Mouse (Mus musculus): ENCODE data around the gene Xylt1. TPM values are rescaled to one million over a fixed set of nuclear protein-coding genes. Genes with fewer than 3 reads are reported as not detected.
A peak's percentile ranks its signal among the peaks of the same experiment; 100 is the strongest.

The Xylt1 gene
- 3.0 and 3.9 TPM in 2 replicates for polyA plus RNA-seq (2014; fragmentation: Nextera tagmentation; extraction: Ambion mirVana)

GRCm38 (mm10) chr7:117380418-117381187 lies at the start of gene Xylt1:
TSS of gene Xylt1 (plus strand) at chr7:117380979.
- 0 out of 2 replicates have a peak, but pooled peaks cover 3% of the 10 kb centered on the region for H3K27me3 ChIP-seq (ENCODE audit: control insufficient read depth, insufficient read depth, low read length)
- H3K9ac ChIP-seq (replicated peaks; ENCODE audit: low read length) = peak within 1 kb of the TSS; percentile 90
- H3K27ac ChIP-seq (replicated peaks; ENCODE audit: low read depth, low read length) = peak within 1 kb of the TSS; percentile 88
- H3K4me3 ChIP-seq (replicated peaks; ENCODE audit: low read depth, low read length) = peak within 1 kb of the TSS; percentile 73
- DNase-seq = peak; percentile 90
- peak within 1 kb of the TSS; percentile 88 for H3K4me2 ChIP-seq (ENCODE audit: low read length)
- H3K36me3 ChIP-seq (ENCODE audit: control insufficient read depth, insufficient read depth, low read length) = no peaks in the 10 kb centered on the region
- no peaks in the 10 kb centered on the region for H3K9me3 ChIP-seq (ENCODE audit: control insufficient read depth, low read length)
- H3K4me1 ChIP-seq (ENCODE audit: control insufficient read depth, insufficient read depth, low read length) = peaks cover 8% of the 10 kb centered on the region; the same call in 1 of the 2 replicates
- under 1% methylated on average over 61 of the region's 69 CpGs for WGBS
- ATAC-seq (ENCODE audit: low FRiP score, low TSS enrichment) = peak; percentile 86

- DNase-seq (no peak), ATAC-seq (ENCODE audit: low FRiP score, low TSS enrichment) (no peak)
- Histone ChIP-seq H3K4me3 (replicated peaks; ENCODE audit: low read depth, low read length) (no peak overlapping the region), H3K4me2 (ENCODE audit: low read length) (no peak overlapping the region), H3K27ac (replicated peaks; ENCODE audit: low read depth, low read length) (no peak overlapping the region), H3K4me1 (ENCODE audit: control insufficient read depth, insufficient read depth, low read length) (no peaks in the 10 kb centered on the region), H3K9me3 (ENCODE audit: control insufficient read depth, low read length) (no peaks in the 10 kb centered on the region), H3K27me3 (ENCODE audit: control insufficient read depth, insufficient read depth, low read length) (no peaks in the 10 kb centered on the region), H3K9ac (replicated peaks; ENCODE audit: low read length) (no peak overlapping the region), H3K36me3 (ENCODE audit: control insufficient read depth, insufficient read depth, low read length) (no peaks in the 10 kb centered on the region)
- WGBS = 87% methylated on average over 5 of the region's 5 CpGs
Observed at GRCm38 (mm10) chr7:117333936-117334335, 46.8 kb upstream of the Xylt1 start.

DNA sequence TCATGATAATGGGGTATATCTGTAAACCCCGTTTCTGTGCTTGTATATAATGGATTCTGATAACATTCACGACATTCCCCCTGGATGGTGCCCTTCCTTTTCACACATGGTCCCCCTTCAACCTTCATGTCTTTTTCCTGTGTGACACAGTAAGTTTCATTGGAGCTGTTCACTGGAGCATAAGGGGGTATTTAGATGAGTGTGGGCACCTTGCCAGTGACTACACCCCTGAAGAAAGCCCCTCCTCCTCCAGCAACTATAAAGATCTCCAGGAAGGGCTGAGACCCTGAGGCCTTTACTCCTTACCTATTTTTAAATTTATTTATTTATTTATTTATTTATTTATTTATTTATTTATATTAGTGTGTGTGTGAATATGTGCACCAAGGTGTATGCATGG lies 24.5 kb upstream of the Xylt1 start:
- ATAC-seq (ENCODE audit: low FRiP score, low TSS enrichment) = no peak
- Histone ChIP-seq H3K4me1 (ENCODE audit: control insufficient read depth, insufficient read depth, low read length) (no peaks in the 10 kb centered on the region), H3K4me3 (replicated peaks; ENCODE audit: low read depth, low read length) (no peak overlapping the region), H3K9ac (replicated peaks; ENCODE audit: low read length) (no peak overlapping the region), H3K9me3 (ENCODE audit: control insufficient read depth, low read length) (no peaks in the 10 kb centered on the region), H3K27me3 (ENCODE audit: control insufficient read depth, insufficient read depth, low read length) (no peaks in the 10 kb centered on the region), H3K36me3 (ENCODE audit: control insufficient read depth, insufficient read depth, low read length) (no peaks in the 10 kb centered on the region), H3K4me2 (ENCODE audit: low read length) (no peak overlapping the region), H3K27ac (replicated peaks; ENCODE audit: low read depth, low read length) (no peak overlapping the region)
- WGBS = 68% methylated on average over 2 of the region's 2 CpGs
- no peak for DNase-seq

GRCm38 (mm10) chr7:117357425-117358194 lies 23.2 kb upstream of the Xylt1 start:
- no peaks in the 10 kb centered on the region for H3K9me3 ChIP-seq (ENCODE audit: control insufficient read depth, low read length)
- H3K4me3 ChIP-seq (replicated peaks; ENCODE audit: low read depth, low read length) = no peak overlapping the region
- no peaks in the 10 kb centered on the region for H3K36me3 ChIP-seq (ENCODE audit: control insufficient read depth, insufficient read depth, low read length)
- no peak for DNase-seq
- no peak overlapping the region for H3K27ac ChIP-seq (replicated peaks; ENCODE audit: low read depth, low read length)
- WGBS = 90% methylated on average over 6 of the region's 6 CpGs
- no peak for ATAC-seq (ENCODE audit: low FRiP score, low TSS enrichment)
- H3K4me2 ChIP-seq (ENCODE audit: low read length) = no peak overlapping the region
- H3K9ac ChIP-seq (replicated peaks; ENCODE audit: low read length) = no peak overlapping the region
- no peaks in the 10 kb centered on the region for H3K27me3 ChIP-seq (ENCODE audit: control insufficient read depth, insufficient read depth, low read length)
- no peaks in the 10 kb centered on the region for H3K4me1 ChIP-seq (ENCODE audit: control insufficient read depth, insufficient read depth, low read length)

GRCm38 (mm10) chr7:117361281-117361680 lies 19.5 kb upstream of the Xylt1 start:
- Histone ChIP-seq H3K9me3 (ENCODE audit: control insufficient read depth, low read length) (no peaks in the 10 kb centered on the region), H3K4me1 (ENCODE audit: control insufficient read depth, insufficient read depth, low read length) (no peaks in the 10 kb centered on the region), H3K9ac (replicated peaks; ENCODE audit: low read length) (no peak overlapping the region), H3K4me2 (ENCODE audit: low read length) (no peak overlapping the region), H3K27me3 (ENCODE audit: control insufficient read depth, insufficient read depth, low read length) (no peaks in the 10 kb centered on the region), H3K27ac (replicated peaks; ENCODE audit: low read depth, low read length) (no peak overlapping the region), H3K4me3 (replicated peaks; ENCODE audit: low read depth, low read length) (no peak overlapping the region), H3K36me3 (ENCODE audit: control insufficient read depth, insufficient read depth, low read length) (no peaks in the 10 kb centered on the region)
- 93% methylated on average over 2 of the region's 2 CpGs for WGBS
- ATAC-seq (ENCODE audit: low FRiP score, low TSS enrichment) (no peak), DNase-seq (no peak)

DNA sequence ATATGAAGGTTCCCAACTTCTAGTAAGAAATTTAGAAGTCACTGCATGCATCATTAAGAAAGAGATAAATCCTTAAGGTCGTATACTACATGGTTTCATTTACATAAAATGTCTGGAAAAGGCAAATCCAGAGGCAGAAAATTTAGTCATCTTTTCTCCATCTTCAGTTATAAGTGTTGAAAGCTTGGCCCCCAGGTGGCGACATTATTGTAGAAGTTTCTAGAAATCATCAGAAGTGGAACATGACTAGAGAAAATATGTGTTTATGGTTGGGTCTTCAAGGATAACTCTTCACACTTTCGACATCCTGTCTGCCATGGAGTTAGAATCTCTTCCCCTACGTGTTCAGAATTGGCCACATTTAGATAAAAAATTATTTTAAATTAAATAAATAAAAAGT lies 18.3 kb upstream of the Xylt1 start:
- H3K4me2 ChIP-seq (ENCODE audit: low read length) = no peak overlapping the region
- no peak overlapping the region for H3K27ac ChIP-seq (replicated peaks; ENCODE audit: low read depth, low read length)
- ATAC-seq (ENCODE audit: low FRiP score, low TSS enrichment) = no peak
- whole genome bisulfite sequencing = 96% methylated on average over 4 of the region's 4 CpGs
- no peaks in the 10 kb centered on the region for H3K4me1 ChIP-seq (ENCODE audit: control insufficient read depth, insufficient read depth, low read length)
- no peaks in the 10 kb centered on the region for H3K9me3 ChIP-seq (ENCODE audit: control insufficient read depth, low read length)
- no peaks in the 10 kb centered on the region for H3K36me3 ChIP-seq (ENCODE audit: control insufficient read depth, insufficient read depth, low read length)
- H3K4me3 ChIP-seq (replicated peaks; ENCODE audit: low read depth, low read length) = no peak overlapping the region
- no peak overlapping the region for H3K9ac ChIP-seq (replicated peaks; ENCODE audit: low read length)
- no peaks in the 10 kb centered on the region for H3K27me3 ChIP-seq (ENCODE audit: control insufficient read depth, insufficient read depth, low read length)
- no peak for DNase-seq

DNA sequence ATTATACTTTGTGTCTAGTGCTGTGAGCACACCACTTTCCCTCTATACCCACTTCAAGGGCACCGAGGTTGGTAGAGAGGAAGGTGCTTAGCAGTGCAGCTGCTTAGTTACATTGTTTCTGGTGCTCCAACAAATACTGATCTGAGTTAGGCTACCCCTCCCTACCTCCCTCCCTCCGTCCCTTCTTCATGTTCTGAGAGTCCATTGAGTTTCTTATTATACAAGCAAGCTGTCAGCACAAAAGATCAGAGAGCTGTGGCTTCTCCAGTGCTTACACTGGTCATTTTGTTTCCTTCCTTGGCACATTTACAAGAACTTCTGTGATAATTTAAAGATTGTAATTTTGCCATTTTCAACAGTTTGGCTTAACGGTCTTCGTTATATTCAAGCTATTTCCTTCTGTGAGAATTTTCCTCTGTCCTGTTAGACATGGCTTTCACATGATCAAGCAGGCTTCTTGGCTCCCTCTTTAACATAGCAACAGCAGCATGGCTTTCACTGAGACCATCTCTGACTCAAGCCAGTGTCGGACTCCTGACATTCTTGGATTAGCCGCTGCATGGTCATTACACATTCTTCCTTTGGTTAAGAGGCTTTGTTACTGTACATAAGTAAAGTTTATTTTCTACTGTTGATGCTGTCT lies 12.0 kb upstream of the Xylt1 start:
- Histone ChIP-seq H3K4me1 (ENCODE audit: control insufficient read depth, insufficient read depth, low read length) (no peaks in the 10 kb centered on the region), H3K4me3 (replicated peaks; ENCODE audit: low read depth, low read length) (no peak overlapping the region), H3K27me3 (ENCODE audit: control insufficient read depth, insufficient read depth, low read length) (no peaks in the 10 kb centered on the region), H3K27ac (replicated peaks; ENCODE audit: low read depth, low read length) (no peak overlapping the region), H3K9ac (replicated peaks; ENCODE audit: low read length) (no peak overlapping the region), H3K9me3 (ENCODE audit: control insufficient read depth, low read length) (no peaks in the 10 kb centered on the region), H3K4me2 (ENCODE audit: low read length) (no peak overlapping the region), H3K36me3 (ENCODE audit: control insufficient read depth, insufficient read depth, low read length) (no peaks in the 10 kb centered on the region)
- DNase-seq (no peak), ATAC-seq (ENCODE audit: low FRiP score, low TSS enrichment) (no peak)
- 55% methylated on average over 6 of the region's 6 CpGs for WGBS

GRCm38 (mm10) chr7:117369290-117369941 lies 11.4 kb upstream of the Xylt1 start:
- no peak overlapping the region for H3K4me2 ChIP-seq (ENCODE audit: low read length)
- no peak for DNase-seq
- no peaks in the 10 kb centered on the region for H3K27me3 ChIP-seq (ENCODE audit: control insufficient read depth, insufficient read depth, low read length)
- H3K27ac ChIP-seq (replicated peaks; ENCODE audit: low read depth, low read length) = no peak overlapping the region
- H3K4me3 ChIP-seq (replicated peaks; ENCODE audit: low read depth, low read length) = no peak overlapping the region
- 81% methylated on average over 5 of the region's 5 CpGs for WGBS
- H3K4me1 ChIP-seq (ENCODE audit: control insufficient read depth, insufficient read depth, low read length) = no peaks in the 10 kb centered on the region
- H3K9ac ChIP-seq (replicated peaks; ENCODE audit: low read length) = no peak overlapping the region
- ATAC-seq (ENCODE audit: low FRiP score, low TSS enrichment) = no peak
- no peaks in the 10 kb centered on the region for H3K36me3 ChIP-seq (ENCODE audit: control insufficient read depth, insufficient read depth, low read length)
- H3K9me3 ChIP-seq (ENCODE audit: control insufficient read depth, low read length) = no peaks in the 10 kb centered on the region

Measured in midbrain, embryonic 14.5 days (tissue).